Mouse (Mus musculus) 3T3-L1 (cell line): ENCODE data around the gene Clic3.
A peak's percentile ranks its signal among the peaks of the same experiment; 100 is the strongest.

Experiments
- DNase-seq: peaks from one replicate; pipeline ENCODE4 v3.0.0-alpha.2; 2015; ENCODE audit warnings: low read depth, low spot score

Gene Clic3

DNA sequence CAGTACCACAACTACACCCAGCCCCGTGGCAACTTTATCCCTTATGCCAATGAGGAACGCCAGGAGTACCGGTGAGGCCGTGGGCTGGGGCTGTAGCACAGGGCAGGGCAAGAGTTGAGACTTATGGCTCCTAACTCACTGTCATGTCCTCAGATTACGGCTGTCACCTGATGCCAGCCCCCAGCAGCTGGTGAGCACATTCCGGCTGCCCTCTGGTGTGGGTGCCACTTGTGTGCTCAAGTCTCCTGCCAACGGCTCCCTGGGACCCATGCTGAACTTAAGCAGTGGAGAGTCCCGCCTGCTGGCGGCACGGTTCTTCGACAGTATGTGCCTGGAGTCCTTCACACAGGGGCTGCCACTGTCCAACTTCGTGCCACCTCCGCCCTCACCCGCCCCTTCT lies 14.0 kb upstream of the Clic3 start:
- DNase-seq, result no peak

DNA sequence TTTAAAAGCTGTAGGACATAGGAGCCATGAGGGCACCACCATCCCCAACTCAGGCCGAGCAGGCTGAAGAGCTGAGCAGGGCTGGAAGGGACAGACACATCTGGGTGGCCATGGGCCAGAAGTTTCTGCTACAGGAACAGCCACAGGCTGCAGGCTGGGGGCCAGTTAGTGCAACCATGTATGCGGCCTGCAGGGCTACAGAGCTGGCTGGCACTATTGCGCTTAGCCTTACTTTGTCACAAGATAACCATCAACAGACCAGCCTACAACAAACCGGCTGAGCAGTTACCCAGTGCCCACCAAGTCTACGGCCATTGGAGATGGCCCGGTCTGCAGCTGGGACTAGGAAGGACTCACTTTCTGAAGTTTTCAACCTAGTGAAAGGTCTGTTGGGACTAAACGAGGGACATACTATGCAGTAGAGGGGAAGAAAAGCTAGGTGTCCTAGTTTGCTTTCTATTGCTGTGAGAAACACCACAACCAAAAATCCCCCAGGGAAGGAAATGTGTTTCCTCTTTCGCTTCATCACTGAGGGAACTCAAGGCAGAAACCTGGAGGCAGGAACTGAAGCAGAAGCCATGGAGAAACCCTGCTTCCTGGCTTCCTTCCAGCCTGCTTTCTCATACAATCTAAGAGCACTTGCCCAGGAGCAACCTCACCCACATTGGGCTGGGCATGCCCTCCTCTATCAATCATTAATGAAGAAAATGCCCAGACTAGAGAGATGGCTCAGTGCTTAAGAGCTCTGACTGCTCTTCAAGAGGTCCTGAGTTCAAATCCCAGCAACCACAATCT lies 5.6 kb upstream of the Clic3 start:
- DNase-seq, result no peak

- no peak for DNase-seq
These were observed 3.7 kb upstream of the Clic3 start for GRCm38 (mm10) chr2:25452951-25453350.

- no peak for DNase-seq
These were observed 621 bp downstream of the Clic3 start for GRCm38 (mm10) chr2:25457022-25457896.

DNA sequence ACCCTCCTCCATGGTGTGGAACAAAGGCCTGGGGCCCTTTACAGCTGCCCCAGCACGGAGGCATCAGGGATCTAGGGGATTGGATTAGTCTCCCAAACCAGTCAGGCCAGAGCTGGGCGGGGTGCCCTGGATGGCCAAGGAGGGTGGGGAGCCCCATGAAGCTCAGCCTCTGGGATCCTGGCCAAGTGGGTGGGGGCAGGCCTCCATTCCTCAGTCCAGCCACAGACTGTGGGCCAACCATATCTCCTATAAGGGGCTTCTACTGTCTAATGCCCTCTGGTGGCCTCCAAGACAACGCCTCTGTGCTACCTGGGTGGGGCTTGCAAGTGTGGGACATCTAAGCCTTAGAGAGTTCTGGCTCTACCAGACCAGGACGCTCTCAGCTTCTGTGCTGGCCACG lies 2.3 kb downstream of the Clic3 start:
- peak; percentile 39 for DNase-seq

DNA sequence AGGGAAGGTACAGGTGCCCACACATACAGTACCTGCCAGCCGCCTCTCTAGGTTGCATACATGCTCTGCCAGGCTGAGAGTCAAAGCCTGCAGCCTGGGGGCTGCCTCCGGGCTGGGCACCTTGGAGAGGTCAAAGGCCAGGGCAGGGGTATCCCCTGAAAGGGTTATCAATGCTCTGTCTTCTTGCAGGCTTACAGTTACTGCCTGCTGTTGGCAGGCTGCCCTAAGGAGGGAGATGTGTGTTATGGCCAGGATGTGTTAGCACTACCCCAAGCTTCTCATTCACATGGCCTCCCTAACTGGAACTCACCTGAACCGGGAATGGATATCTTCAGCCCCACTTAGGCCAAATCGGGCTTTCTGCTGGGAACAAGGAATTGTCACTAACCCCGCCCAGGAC lies 3.5 kb downstream of the Clic3 start:
- DNase-seq, result peak; percentile 47

- peak; percentile 99 for DNase-seq
These were observed 4.1 kb downstream of the Clic3 start, which contains the start of gene Paxx for GRCm38 (mm10) chr2:25460551-25461309. Gene Paxx, minus strand, starts transcription at chr2:25461094.

GRCm38 (mm10) chr2:25461407-25461806 lies 4.8 kb downstream of the Clic3 start:
- no peak for DNase-seq

GRCm38 (mm10) chr2:25463630-25464029 lies 7.0 kb downstream of the Clic3 start:
- DNase-seq, result no peak

GRCm38 (mm10) chr2:25465256-25465655 lies 8.6 kb downstream of the Clic3 start:
- DNase-seq, result no peak

GRCm38 (mm10) chr2:25465816-25466635 lies 9.4 kb downstream of the Clic3 start:
- peak; percentile 50 for DNase-seq

DNA sequence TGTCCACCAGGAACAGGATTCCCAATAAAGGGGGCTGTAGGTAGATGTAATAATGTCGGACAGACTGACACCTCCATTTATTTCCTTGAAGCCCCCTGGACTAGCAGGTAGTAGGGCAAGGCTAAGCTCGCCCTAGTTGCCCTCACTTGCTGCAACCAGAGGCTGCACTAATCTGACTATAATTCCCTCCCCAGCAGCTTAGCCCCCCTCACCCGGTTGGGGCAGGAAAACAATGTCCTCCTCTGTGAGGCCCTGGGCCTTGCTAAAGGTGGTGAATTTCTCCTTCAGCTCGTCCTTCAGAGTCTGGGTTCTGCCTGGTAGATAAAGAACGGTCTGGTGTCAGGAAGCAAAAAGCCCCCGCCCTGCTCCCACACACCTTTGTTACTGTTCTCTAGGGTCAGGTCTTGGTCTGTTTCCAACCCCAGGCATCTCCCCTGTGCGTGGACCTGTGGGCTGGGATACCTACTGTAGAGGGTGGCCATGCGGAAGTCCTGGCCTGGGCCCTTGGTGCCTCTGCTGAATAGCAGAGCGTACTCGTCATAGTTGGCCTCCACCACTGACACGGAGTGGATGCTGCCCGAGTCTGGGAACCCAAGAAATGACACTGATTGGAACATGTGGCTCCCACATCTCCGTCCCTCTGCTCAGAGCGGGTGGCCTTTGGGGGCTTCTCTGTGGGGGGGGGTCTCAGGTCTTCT lies 11.1 kb downstream of the Clic3 start:
- no peak for DNase-seq

GRCm38 (mm10) chr2:25468962-25469915 lies 12.6 kb downstream of the Clic3 start:
- no peak for DNase-seq

- no peak for DNase-seq
These were observed 13.3 kb downstream of the Clic3 start, which contains the start of gene Ptgds for GRCm38 (mm10) chr2:25469969-25470368. Gene Ptgds, minus strand, starts transcription at chr2:25470046.

GRCm38 (mm10) chr2:25472550-25472949 lies 15.9 kb downstream of the Clic3 start:
- DNase-seq, result no peak

- DNase-seq, result no peak
These were observed 20.9 kb downstream of the Clic3 start for GRCm38 (mm10) chr2:25477541-25477940.

DNA sequence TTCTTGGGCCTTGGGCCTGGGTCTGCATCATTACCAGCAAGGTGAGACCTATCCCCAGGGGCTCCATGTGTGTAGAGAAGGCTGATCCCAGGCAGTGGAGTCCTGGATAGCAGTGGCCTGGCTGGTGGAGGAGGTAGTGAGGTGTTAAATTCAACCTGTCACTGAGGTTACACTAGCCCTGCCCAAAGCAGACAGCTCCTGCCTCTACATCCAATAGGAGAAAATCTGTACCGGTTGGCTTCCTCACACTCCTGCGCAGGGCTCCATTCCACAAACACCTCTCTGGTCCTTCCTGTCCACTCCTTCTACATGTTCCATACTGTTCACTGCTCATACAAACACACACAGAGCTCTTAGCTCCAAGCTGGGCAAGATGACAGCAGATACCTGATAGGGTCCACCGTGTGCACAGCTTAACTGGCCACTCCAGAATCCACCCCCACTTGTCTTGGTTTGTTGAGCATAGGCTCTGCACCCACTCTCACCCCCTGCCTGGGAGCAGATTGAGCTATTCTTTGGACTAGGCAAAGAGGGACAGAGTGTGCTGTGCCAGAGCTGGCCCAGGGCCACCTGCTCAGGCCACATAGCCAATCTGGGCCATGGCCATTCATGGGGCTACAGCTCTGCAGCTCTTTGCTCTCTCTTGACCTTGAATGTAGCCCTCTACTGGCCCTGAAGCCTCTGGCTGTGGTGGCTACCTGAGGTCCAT lies 21.5 kb downstream of the Clic3 start:
- DNase-seq, result no peak

- peak; percentile 62 for DNase-seq
These were observed 23.1 kb downstream of the Clic3 start for GRCm38 (mm10) chr2:25479551-25480311.
